Mouse (Mus musculus) heart, adult 2 months (tissue): ENCODE results near the gene Nanog.

Experiments used
- CTCF ChIP-seq: fragments of 200-600 bp; IDR thresholded peaks from 2 replicates; pipeline ENCODE4 v1.8.1; 2022; ENCODE audit warnings: antibody characterized with exemption, mild to moderate bottlenecking, moderate library complexity
- POLR2A ChIP-seq: fragments of 200-500 bp; IDR thresholded peaks from 2 replicates; pipeline ENCODE4 v1.6.1; 2011; ENCODE audit warnings: mild to moderate bottlenecking, low read depth, low read length, control low read depth; ENCODE audit not compliant: insufficient read depth

DNA sequence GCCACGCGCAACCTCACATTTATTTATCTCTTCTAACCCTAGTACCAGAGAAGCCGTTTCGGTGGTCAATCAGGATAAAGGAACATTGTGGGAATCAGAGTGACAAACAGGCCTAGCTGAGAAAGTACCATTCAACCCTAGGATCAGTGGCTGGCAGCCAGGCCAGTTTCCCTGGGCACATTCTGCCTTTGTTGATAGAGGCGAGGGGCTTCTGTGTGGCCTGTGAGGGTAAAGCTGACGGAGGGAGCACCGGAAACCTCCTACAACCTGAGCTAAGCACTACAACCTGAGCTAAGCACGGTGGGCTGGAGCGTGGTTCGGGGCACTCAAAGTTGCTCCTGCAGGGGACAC, 37.1 kb upstream of the Nanog start:
- TF ChIP-seq CTCF (no peak), POLR2A (no peak)
